Mouse (Mus musculus): ENCODE results near the gene Rbm12. TPM values are rescaled to one million over a fixed set of nuclear protein-coding genes. Genes with fewer than 3 reads are reported as not detected.
"Not testable (repeated sequence)": the region's sequence is repeated elsewhere in the genome, so short reads cannot be mapped to it uniquely, and the experiment has no call there.

The Rbm12 gene
- polyA plus RNA-seq, 1 experiment from 2014 or later: 47.7 TPM

GRCm38 (mm10) chr2:156135695-156136094, 23.9 kb upstream of the Rbm12 start:
- DNase-seq (ENCODE audit: low spot score, missing footprints) (no peak), ATAC-seq (ENCODE audit: low FRiP score) (no peak)
- no peaks in the 10 kb centered on the region for H3K9me3 ChIP-seq (ENCODE audit: control insufficient read depth, low read length)
- no peaks in the 10 kb centered on the region for H3K27me3 ChIP-seq (ENCODE audit: control insufficient read depth, insufficient read depth, low read length)
- no peak overlapping the region for H3K9ac ChIP-seq (ENCODE audit: low read length)
- no peaks in the 10 kb centered on the region for H3K4me1 ChIP-seq (ENCODE audit: control insufficient read depth, insufficient read depth, low read length)
- no peaks in the 10 kb centered on the region for H3K36me3 ChIP-seq (ENCODE audit: control insufficient read depth, insufficient read depth, low read length)
- 91% methylated on average over 6 of the region's 6 CpGs for WGBS
- no peak overlapping the region for H3K4me3 ChIP-seq (ENCODE audit: low read depth, low read length)
- no peak overlapping the region for H3K27ac ChIP-seq (ENCODE audit: low read depth, low read length)
- no peak overlapping the region for H3K4me2 ChIP-seq

GRCm38 (mm10) chr2:156134161-156134560, 22.4 kb upstream of the Rbm12 start:
- no peaks in the 10 kb centered on the region for H3K4me1 ChIP-seq (ENCODE audit: control insufficient read depth, insufficient read depth, low read length)
- H3K36me3 ChIP-seq (ENCODE audit: control insufficient read depth, insufficient read depth, low read length): no peaks in the 10 kb centered on the region
- no peak for DNase-seq (ENCODE audit: low spot score, missing footprints)
- H3K9me3 ChIP-seq (ENCODE audit: control insufficient read depth, low read length): no peaks in the 10 kb centered on the region
- no peak overlapping the region for H3K4me2 ChIP-seq
- no peak overlapping the region for H3K27ac ChIP-seq (ENCODE audit: low read depth, low read length)
- ATAC-seq (ENCODE audit: low FRiP score): no peak
- no peak overlapping the region for H3K4me3 ChIP-seq (ENCODE audit: low read depth, low read length)
- WGBS: 88% methylated on average over 5 of the region's 5 CpGs
- H3K9ac ChIP-seq (ENCODE audit: low read length): no peak overlapping the region
- no peaks in the 10 kb centered on the region for H3K27me3 ChIP-seq (ENCODE audit: control insufficient read depth, insufficient read depth, low read length)

- ATAC-seq (ENCODE audit: low FRiP score) (no peak), DNase-seq (ENCODE audit: low spot score, missing footprints) (no peak)
- WGBS: 97% methylated on average over 5 of the region's 5 CpGs
- no peak within 1 kb of the TSS for H3K4me3 ChIP-seq (ENCODE audit: low read depth, low read length)
- H3K36me3 ChIP-seq (ENCODE audit: control insufficient read depth, insufficient read depth, low read length): no peaks in the 10 kb centered on the region
- no peak within 1 kb of the TSS for H3K4me2 ChIP-seq
- no peaks in the 10 kb centered on the region for H3K4me1 ChIP-seq (ENCODE audit: control insufficient read depth, insufficient read depth, low read length)
- no peak within 1 kb of the TSS for H3K27ac ChIP-seq (ENCODE audit: low read depth, low read length)
- no peaks in the 10 kb centered on the region for H3K27me3 ChIP-seq (ENCODE audit: control insufficient read depth, insufficient read depth, low read length)
- no peaks in the 10 kb centered on the region for H3K9me3 ChIP-seq (ENCODE audit: control insufficient read depth, low read length)
- H3K9ac ChIP-seq (ENCODE audit: low read length): no peak within 1 kb of the TSS
Measured at GRCm38 (mm10) chr2:156126992-156127391, 15.2 kb upstream of the Rbm12 start, which contains the start of gene Gm28036. TSS of gene Gm28036 (minus strand) at chr2:156127092.

GRCm38 (mm10) chr2:156123731-156124130, 12.0 kb upstream of the Rbm12 start:
- 97% methylated on average over 5 of the region's 5 CpGs for WGBS
- H3K27me3 ChIP-seq (ENCODE audit: control insufficient read depth, insufficient read depth, low read length): no peaks in the 10 kb centered on the region
- no peak overlapping the region for H3K9ac ChIP-seq (ENCODE audit: low read length)
- DNase-seq (ENCODE audit: low spot score, missing footprints) (no peak), ATAC-seq (ENCODE audit: low FRiP score) (no peak)
- H3K4me3 ChIP-seq (ENCODE audit: low read depth, low read length): no peak overlapping the region
- H3K27ac ChIP-seq (ENCODE audit: low read depth, low read length): no peak overlapping the region
- no peaks in the 10 kb centered on the region for H3K4me1 ChIP-seq (ENCODE audit: control insufficient read depth, insufficient read depth, low read length)
- no peaks in the 10 kb centered on the region for H3K36me3 ChIP-seq (ENCODE audit: control insufficient read depth, insufficient read depth, low read length)
- H3K4me2 ChIP-seq: no peak overlapping the region
- H3K9me3 ChIP-seq (ENCODE audit: control insufficient read depth, low read length): no peaks in the 10 kb centered on the region

GRCm38 (mm10) chr2:156119566-156119965, 7.8 kb upstream of the Rbm12 start:
- ATAC-seq (ENCODE audit: low FRiP score) (no peak), DNase-seq (ENCODE audit: low spot score, missing footprints) (no peak)
- H3K36me3 ChIP-seq (ENCODE audit: control insufficient read depth, insufficient read depth, low read length): no peaks in the 10 kb centered on the region
- H3K9ac ChIP-seq (ENCODE audit: low read length): no peak overlapping the region
- H3K4me2 ChIP-seq: no peak overlapping the region
- no peaks in the 10 kb centered on the region for H3K9me3 ChIP-seq (ENCODE audit: control insufficient read depth, low read length)
- no peaks in the 10 kb centered on the region for H3K4me1 ChIP-seq (ENCODE audit: control insufficient read depth, insufficient read depth, low read length)
- H3K27me3 ChIP-seq (ENCODE audit: control insufficient read depth, insufficient read depth, low read length): no peaks in the 10 kb centered on the region
- no peak overlapping the region for H3K4me3 ChIP-seq (ENCODE audit: low read depth, low read length)
- H3K27ac ChIP-seq (ENCODE audit: low read depth, low read length): no peak overlapping the region

- 36% methylated on average over 5 of the region's 5 CpGs for WGBS
- Histone ChIP-seq H3K9ac (ENCODE audit: low read length) (peak overlapping the region; percentile 98; the same call in 1 of the 2 replicates), H3K4me2 (peak overlapping the region; percentile 45), H3K4me3 (ENCODE audit: low read depth, low read length) (peak overlapping the region; percentile 97)
- H3K9me3 ChIP-seq (ENCODE audit: control insufficient read depth, low read length); H3K27ac ChIP-seq (ENCODE audit: low read depth, low read length); H3K4me1 ChIP-seq (ENCODE audit: control insufficient read depth, insufficient read depth, low read length); ATAC-seq (ENCODE audit: low FRiP score); DNase-seq (ENCODE audit: low spot score, missing footprints); H3K36me3 ChIP-seq (ENCODE audit: control insufficient read depth, insufficient read depth, low read length); H3K27me3 ChIP-seq (ENCODE audit: control insufficient read depth, insufficient read depth, low read length): not testable (repeated sequence)
Measured at GRCm38 (mm10) chr2:156112080-156112423, 274 bp upstream of the Rbm12 start.

- peak overlapping the region; percentile 76 for H3K27ac ChIP-seq (ENCODE audit: low read depth, low read length)
- peak overlapping the region; percentile 97 for H3K4me3 ChIP-seq (ENCODE audit: low read depth, low read length)
- no peaks in the 10 kb centered on the region for H3K36me3 ChIP-seq (ENCODE audit: control insufficient read depth, insufficient read depth, low read length)
- H3K9ac ChIP-seq (ENCODE audit: low read length): peak overlapping the region; percentile 98
- no peaks in the 10 kb centered on the region for H3K9me3 ChIP-seq (ENCODE audit: control insufficient read depth, low read length)
- WGBS: 1% methylated on average over 16 of the region's 16 CpGs
- no peaks in the 10 kb centered on the region for H3K27me3 ChIP-seq (ENCODE audit: control insufficient read depth, insufficient read depth, low read length)
- H3K4me1 ChIP-seq (ENCODE audit: control insufficient read depth, insufficient read depth, low read length): peaks cover 4% of the 10 kb centered on the region; the same call in 1 of the 2 replicates
- DNase-seq (ENCODE audit: low spot score, missing footprints) (peak; percentile 95), ATAC-seq (ENCODE audit: low FRiP score) (peak; percentile 76)
- peak overlapping the region; percentile 74 for H3K4me2 ChIP-seq
Measured at GRCm38 (mm10) chr2:156110627-156111357, 986 bp downstream of the Rbm12 start.

- Histone ChIP-seq H3K9me3 (ENCODE audit: control insufficient read depth, low read length) (no peaks in the 10 kb centered on the region), H3K4me3 (ENCODE audit: low read depth, low read length) (no peak overlapping the region), H3K9ac (ENCODE audit: low read length) (no peak overlapping the region), H3K27me3 (ENCODE audit: control insufficient read depth, insufficient read depth, low read length) (no peaks in the 10 kb centered on the region), H3K4me1 (ENCODE audit: control insufficient read depth, insufficient read depth, low read length) (peaks cover 9% of the 10 kb centered on the region), H3K36me3 (ENCODE audit: control insufficient read depth, insufficient read depth, low read length) (peaks cover 3% of the 10 kb centered on the region), H3K27ac (ENCODE audit: low read depth, low read length) (no peak overlapping the region), H3K4me2 (no peak overlapping the region)
- DNase-seq (ENCODE audit: low spot score, missing footprints) (no peak), ATAC-seq (ENCODE audit: low FRiP score) (no peak)
- WGBS: 95% methylated on average over 5 of the region's 5 CpGs
Measured at GRCm38 (mm10) chr2:156091926-156092325, 19.9 kb downstream of the Rbm12 start.

- peak; percentile 78 for ATAC-seq (ENCODE audit: low FRiP score)
Measured at GRCm38 (mm10) chr2:156089799-156090198, 22.0 kb downstream of the Rbm12 start.

More at GRCm38 (mm10) chr2:156089799-156090198, 22.0 kb downstream of the Rbm12 start:
- Histone ChIP-seq H3K27ac (ENCODE audit: low read depth, low read length) (no peak overlapping the region; the same call in 1 of the 2 replicates), H3K36me3 (ENCODE audit: control insufficient read depth, insufficient read depth, low read length) (no peaks in the 10 kb centered on the region), H3K4me1 (ENCODE audit: control insufficient read depth, insufficient read depth, low read length) (peaks cover 9% of the 10 kb centered on the region), H3K9ac (ENCODE audit: low read length) (no peak overlapping the region), H3K9me3 (ENCODE audit: control insufficient read depth, low read length) (no peaks in the 10 kb centered on the region), H3K4me2 (no peak overlapping the region), H3K4me3 (ENCODE audit: low read depth, low read length) (no peak overlapping the region), H3K27me3 (ENCODE audit: control insufficient read depth, insufficient read depth, low read length) (no peaks in the 10 kb centered on the region)
- 77% methylated on average over 1 of the region's 1 CpGs for WGBS
- DNase-seq (ENCODE audit: low spot score, missing footprints): no peak
